Mouse (Mus musculus) ES-E14 (cell line): ENCODE data around the gene Guca2b. TPM values are rescaled to one million over a fixed set of nuclear protein-coding genes. Genes with fewer than 3 reads are reported as not detected.

Experiments
- DNase-seq: peaks from one replicate; pipeline ENCODE4 v3.0.0-alpha.2; 2013; ENCODE audit warnings: low read depth, low spot score
- H3K27ac ChIP-seq: 2 replicates; pipeline ENCODE4 v1.5.1; 2012; ENCODE audit warnings: low read depth, mild to moderate bottlenecking, low read length, moderate library complexity, mixed read lengths; ENCODE audit not compliant: poor library complexity, insufficient read depth, severe bottlenecking
- H3K36me3 ChIP-seq: 2 replicates; pipeline ENCODE4 v1.6.1; 2012; ENCODE audit warnings: mild to moderate bottlenecking, low read length, moderate library complexity, mixed read lengths; ENCODE audit not compliant: control insufficient read depth, poor library complexity, insufficient read depth, severe bottlenecking
- H3K4me1 ChIP-seq, 2 experiments: fragments of 150-350 bp in 1 of 2; sonication (generic) in 1 of 2; 2 replicates each; pipeline ENCODE4 v1.6.1; 2012; ENCODE audit warnings: low read length in 2 of 2, mild to moderate bottlenecking in 1 of 2, mixed read lengths in 1 of 2; ENCODE audit not compliant: control insufficient read depth in 2 of 2, insufficient read depth in 2 of 2, poor library complexity in 1 of 2
- H3K4me3 ChIP-seq, 2 experiments: fragments of 150-350 bp in 1 of 2; sonication (generic) in 1 of 2; 2 replicates each; pipeline ENCODE4 v1.5.1; 2012; ENCODE audit warnings: low read length in 2 of 2, low read depth in 1 of 2, mild to moderate bottlenecking in 1 of 2, mixed read lengths in 1 of 2; ENCODE audit not compliant: insufficient read depth in 1 of 2, poor library complexity in 1 of 2, severe bottlenecking in 1 of 2
- H3K9ac ChIP-seq: 2 replicates; pipeline ENCODE4 v1.6.1; 2012; ENCODE audit warnings: low read depth, mild to moderate bottlenecking, low read length, mixed read lengths; ENCODE audit not compliant: poor library complexity, insufficient read depth, severe bottlenecking
- H3K9me3 ChIP-seq: fragments of 150-350 bp; sonication (generic); 2 replicates; pipeline ENCODE4 v1.6.1; 2012; ENCODE audit warnings: low read depth, mild to moderate bottlenecking, low read length; ENCODE audit not compliant: control insufficient read depth, insufficient read depth
- CHD2 ChIP-seq: IDR thresholded peaks from 2 replicates; pipeline ENCODE4 v1.6.1; 2014; ENCODE audit warnings: mild to moderate bottlenecking, low read depth, low read length, inconsistent platforms
- HCFC1 ChIP-seq: IDR thresholded peaks from 2 replicates; pipeline ENCODE4 v1.6.1; 2012; ENCODE audit warnings: low read length, inconsistent platforms, borderline replicate concordance; ENCODE audit not compliant: insufficient read depth
- MAFK ChIP-seq: IDR thresholded peaks from 2 replicates; pipeline ENCODE4 v1.6.1; 2014; ENCODE audit warnings: mild to moderate bottlenecking, low read depth, low read length, inconsistent platforms; ENCODE audit not compliant: insufficient read depth
- ZC3H11A ChIP-seq: IDR thresholded peaks from 2 replicates; pipeline ENCODE4 v1.6.1; 2012; ENCODE audit warnings: low read depth, mild to moderate bottlenecking, inconsistent platforms, low read length, borderline replicate concordance
- ZNF384 ChIP-seq: IDR thresholded peaks from 2 replicates; pipeline ENCODE4 v1.6.1; 2012; ENCODE audit warnings: low read depth, low read length, inconsistent platforms
- in situ Hi-C, 2 experiments: fragments of 600-800 bp; cut with MboI; formaldehyde crosslinking; loops; one replicate each; pipeline ENCODE4 v1.15.1; 2025; ENCODE audit warnings: low sequenced_read_pairs in 2 of 2, inconsistent platforms in 1 of 2; ENCODE audit not compliant: unreplicated experiment in 2 of 2
- total RNA-seq: library from RNA; depleted of rRNA; stranded (reverse); fragments of 300-350 nt; gene quantifications from 2 replicates; pipeline ENCODE4 v1.2.3, GENCODE M21; 2012

Gene Guca2b
- total RNA-seq, 1 experiment = not detected

DNA sequence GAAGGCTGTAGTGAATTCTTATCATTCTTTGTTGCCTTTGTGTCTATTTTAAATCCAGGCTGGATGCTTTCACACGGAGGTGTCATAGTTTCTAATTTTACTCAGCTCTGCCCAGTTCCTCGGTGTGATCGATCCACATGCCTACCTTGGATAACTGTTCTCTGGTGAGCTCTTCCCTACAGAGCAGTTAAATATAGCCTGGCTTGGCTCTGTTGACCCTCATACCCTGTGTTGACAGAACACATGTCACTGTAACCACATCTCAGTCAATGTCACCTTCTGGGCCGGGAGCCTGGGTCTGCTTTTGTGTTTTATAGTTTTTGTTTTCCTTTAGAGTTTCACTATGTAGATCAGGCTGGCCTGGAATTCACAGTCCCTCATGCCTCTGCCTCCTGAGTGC is 3.4 kb upstream of the Guca2b start:
- in situ Hi-C loops = no loop called here
- Histone ChIP-seq H3K27ac (no peak overlapping the region), H3K4me3 (no peak overlapping the region), H3K9me3 (no peaks in the 10 kb centered on the region), H3K9ac (no peak overlapping the region), H3K36me3 (no peaks in the 10 kb centered on the region), H3K4me1 (no peaks in the 10 kb centered on the region)
- no peak for TF ChIP-seq HCFC1
- no peak for TF ChIP-seq ZNF384
- TF ChIP-seq MAFK = no peak
- no peak for TF ChIP-seq CHD2
- TF ChIP-seq ZC3H11A = no peak
- DNase-seq = no peak

DNA sequence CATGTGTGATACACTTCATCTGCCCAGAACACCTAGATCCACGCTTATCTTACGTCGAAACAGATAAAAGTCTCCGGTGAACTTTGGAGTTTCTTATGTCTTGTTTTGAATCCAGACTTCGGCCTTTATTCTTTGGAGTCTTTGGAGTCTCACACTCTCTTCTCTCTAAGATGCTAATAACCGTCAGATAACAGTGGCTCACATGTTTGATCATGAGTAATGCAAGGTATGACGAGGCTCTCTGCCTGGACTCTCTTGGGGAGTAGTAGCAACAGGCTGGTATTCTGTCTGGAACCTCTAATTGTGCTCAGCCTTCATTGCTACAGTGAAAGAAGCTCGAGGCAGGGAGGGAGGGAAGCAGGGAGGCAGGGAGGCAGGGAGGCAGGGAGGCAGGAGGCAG is 1.3 kb upstream of the Guca2b start:
- in situ Hi-C loops = no loop called here

DNA sequence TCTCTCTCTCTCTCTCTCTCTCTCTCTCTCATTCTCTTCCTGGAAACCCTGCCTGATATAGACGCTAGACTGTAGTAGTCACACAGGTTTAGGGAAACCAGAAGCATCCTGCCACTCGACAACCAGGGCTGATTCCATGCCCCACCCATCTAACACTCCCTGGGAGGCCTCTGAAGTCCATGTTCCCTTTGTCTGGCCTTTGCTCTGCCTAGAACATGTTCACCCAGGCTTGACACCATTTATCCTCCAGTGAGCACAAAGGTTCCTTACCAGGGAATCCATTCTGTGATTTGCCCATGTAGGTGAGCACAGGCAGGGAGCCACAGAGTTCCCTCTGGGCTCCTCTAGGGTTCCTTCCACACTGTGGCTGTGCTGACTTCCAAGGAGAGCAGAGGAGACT is 508 bp downstream of the Guca2b start:
- Histone ChIP-seq H3K4me3 (no peak overlapping the region), H3K27ac (no peak overlapping the region), H3K36me3 (no peaks in the 10 kb centered on the region), H3K9me3 (no peaks in the 10 kb centered on the region), H3K4me1 (no peaks in the 10 kb centered on the region), H3K9ac (no peak overlapping the region)
- in situ Hi-C loops = no loop called here
- TF ChIP-seq CHD2 = no peak
- TF ChIP-seq HCFC1 = no peak
- DNase-seq = no peak

More for the DNA sequence above, 1.3 kb upstream of the Guca2b start:
- H3K9me3 ChIP-seq = no peaks in the 10 kb centered on the region
- TF ChIP-seq MAFK (no peak), HCFC1 (no peak), ZNF384 (no peak), CHD2 (no peak), ZC3H11A (no peak)
- no peak for DNase-seq
- no peaks in the 10 kb centered on the region for H3K36me3 ChIP-seq
- H3K9ac ChIP-seq = no peak overlapping the region
- H3K27ac ChIP-seq = no peak overlapping the region
- no peak overlapping the region for H3K4me3 ChIP-seq
- no peaks in the 10 kb centered on the region for H3K4me1 ChIP-seq

DNA sequence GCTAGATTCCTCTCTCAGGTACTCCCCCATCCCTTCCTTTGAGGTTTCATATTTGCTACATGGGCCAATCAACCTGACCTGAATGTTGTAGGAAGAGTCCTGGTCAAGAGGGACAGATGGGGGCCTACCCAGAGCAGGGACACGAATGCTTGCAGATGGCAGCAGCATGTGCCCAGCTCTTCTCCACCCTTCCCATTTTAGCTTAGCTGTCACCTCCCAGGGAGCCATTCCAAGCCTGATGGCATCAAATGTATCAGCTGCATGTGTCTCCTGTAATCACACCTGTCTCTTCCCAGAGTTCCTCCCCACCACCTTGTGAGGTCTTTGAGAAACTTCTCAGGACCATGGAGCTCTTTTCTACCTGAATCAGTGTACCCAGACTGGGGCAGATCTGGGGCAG is 1.7 kb downstream of the Guca2b start:
- no peak overlapping the region for H3K4me3 ChIP-seq
- no peak overlapping the region for H3K27ac ChIP-seq
- H3K9ac ChIP-seq = no peak overlapping the region
- no peak for DNase-seq
- in situ Hi-C loops = no loop called here
- no peak for TF ChIP-seq ZC3H11A
- TF ChIP-seq HCFC1 = no peak
- TF ChIP-seq CHD2 = no peak
- TF ChIP-seq MAFK = no peak
- TF ChIP-seq ZNF384 = no peak
- H3K9me3 ChIP-seq = no peaks in the 10 kb centered on the region
- no peaks in the 10 kb centered on the region for H3K36me3 ChIP-seq
- H3K4me1 ChIP-seq = no peaks in the 10 kb centered on the region

DNA sequence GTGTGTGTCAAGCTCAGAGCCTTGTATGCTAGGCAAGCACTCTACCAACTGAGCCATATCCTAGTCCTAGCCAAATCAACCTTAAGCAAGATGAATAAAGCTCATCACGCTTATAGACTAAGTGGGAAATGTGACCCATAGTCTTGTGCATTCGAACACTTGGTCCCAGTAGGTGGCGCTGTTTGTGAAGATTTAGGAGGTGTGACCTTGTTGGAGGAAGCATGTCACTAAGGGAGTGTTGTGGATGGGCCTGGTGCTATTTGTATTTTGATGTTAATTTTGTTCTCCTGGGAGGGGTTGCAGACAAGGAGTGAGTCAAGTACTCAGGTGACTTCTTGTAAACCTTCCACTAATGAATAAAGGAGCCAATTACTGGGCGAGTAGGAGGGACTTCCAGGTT is 16.1 kb downstream of the Guca2b start:
- no peak for TF ChIP-seq CHD2
- TF ChIP-seq MAFK = no peak
- TF ChIP-seq ZNF384 = no peak
- TF ChIP-seq ZC3H11A = no peak
- TF ChIP-seq HCFC1 = no peak
- H3K27ac ChIP-seq = no peak overlapping the region

More for the DNA sequence above, 16.1 kb downstream of the Guca2b start:
- peak; percentile 59 for DNase-seq
- in situ Hi-C loops = no loop called here
- no peak overlapping the region for H3K9ac ChIP-seq
- no peaks in the 10 kb centered on the region for H3K4me1 ChIP-seq
- H3K9me3 ChIP-seq = no peaks in the 10 kb centered on the region
- no peak overlapping the region for H3K4me3 ChIP-seq
- H3K36me3 ChIP-seq = no peaks in the 10 kb centered on the region
